Mouse (Mus musculus) heart, postnatal 0 days (tissue): ENCODE measurements at regions not wholly inside any gene's neighbourhood (a gene's known extent, or its start where the extent isn't known, plus 50 kb on each side); places are given as distances from the start of the nearest gene placed in this dataset.
A peak's percentile ranks its signal among the peaks of the same experiment; 100 is the strongest.

ENCODE experiments used
- CTCF ChIP-seq: IDR thresholded peaks from 2 replicates; pipeline ENCODE4 v1.5.1; 2016; ENCODE audit warnings: antibody characterized with exemption, control low read depth, low read depth
- EP300 ChIP-seq: IDR thresholded peaks from 2 replicates; pipeline ENCODE4 v1.6.1; 2016; ENCODE audit warnings: antibody characterized with exemption, low read depth

DNA sequence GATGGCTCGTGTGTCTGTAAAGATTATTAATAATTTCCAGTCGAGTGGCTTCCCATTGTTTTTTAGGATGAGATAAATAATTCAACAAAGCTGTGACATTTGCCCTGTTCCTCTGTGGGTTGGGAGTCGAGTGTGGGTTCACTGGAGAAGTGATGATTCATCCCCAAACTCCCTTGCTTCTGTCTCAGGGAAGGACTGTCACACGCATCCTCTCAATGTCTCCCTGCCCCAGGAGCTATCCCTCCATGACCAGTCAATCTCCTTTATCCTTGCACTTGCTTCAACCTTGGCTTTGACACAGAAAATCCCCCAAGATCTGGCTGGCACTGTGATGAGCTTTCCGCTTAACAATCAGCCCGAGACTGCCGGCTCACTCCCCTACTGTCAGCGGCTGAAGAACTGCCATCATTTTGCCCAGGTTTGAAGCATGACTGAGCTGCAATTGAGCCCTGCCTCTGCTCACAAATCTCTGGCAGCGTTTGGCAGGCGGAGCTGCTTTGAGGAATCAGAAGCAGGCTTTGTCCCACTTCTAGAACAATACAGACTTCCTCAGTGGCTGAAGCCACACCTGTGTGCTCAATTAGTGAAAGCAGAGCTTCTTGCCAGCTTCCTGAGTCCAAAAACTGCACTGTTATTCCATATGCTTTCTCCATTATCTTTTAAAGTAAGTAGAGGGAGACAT lies 293.6 kb upstream of the Tgfbr2 start:
- TF ChIP-seq EP300 (peak; percentile 66), CTCF (no peak)
